Mouse (Mus musculus): ENCODE measurements at regions not wholly inside any gene's neighbourhood (a gene's known extent, or its start where the extent isn't known, plus 50 kb on each side); places are given as distances from the start of the nearest gene placed in this dataset.
"Not testable (repeated sequence)": the region's sequence is repeated elsewhere in the genome, so short reads cannot be mapped to it uniquely, and the experiment has no call there.

DNA sequence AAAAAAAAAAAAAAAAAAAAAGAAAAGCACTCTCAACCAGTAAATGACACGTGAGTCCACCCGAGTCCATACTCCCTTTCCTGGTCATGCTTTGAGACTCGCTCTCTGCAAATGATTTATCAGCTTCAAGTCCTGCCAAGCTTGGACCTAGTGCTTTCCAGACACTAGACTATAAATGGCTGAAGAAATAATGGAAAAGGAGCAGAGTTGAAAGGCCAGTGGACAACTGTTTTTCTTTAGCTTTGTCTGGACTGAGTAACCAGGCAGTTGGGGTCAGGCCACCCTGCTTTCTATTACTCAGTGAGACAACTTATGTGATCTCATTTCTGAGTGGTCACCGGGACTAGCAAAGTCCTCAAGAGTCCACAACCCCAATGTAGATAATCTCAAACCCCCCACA lies 112.9 kb downstream of the Kcns3 start:
- DNase-seq: peak; percentile 92

DNA sequence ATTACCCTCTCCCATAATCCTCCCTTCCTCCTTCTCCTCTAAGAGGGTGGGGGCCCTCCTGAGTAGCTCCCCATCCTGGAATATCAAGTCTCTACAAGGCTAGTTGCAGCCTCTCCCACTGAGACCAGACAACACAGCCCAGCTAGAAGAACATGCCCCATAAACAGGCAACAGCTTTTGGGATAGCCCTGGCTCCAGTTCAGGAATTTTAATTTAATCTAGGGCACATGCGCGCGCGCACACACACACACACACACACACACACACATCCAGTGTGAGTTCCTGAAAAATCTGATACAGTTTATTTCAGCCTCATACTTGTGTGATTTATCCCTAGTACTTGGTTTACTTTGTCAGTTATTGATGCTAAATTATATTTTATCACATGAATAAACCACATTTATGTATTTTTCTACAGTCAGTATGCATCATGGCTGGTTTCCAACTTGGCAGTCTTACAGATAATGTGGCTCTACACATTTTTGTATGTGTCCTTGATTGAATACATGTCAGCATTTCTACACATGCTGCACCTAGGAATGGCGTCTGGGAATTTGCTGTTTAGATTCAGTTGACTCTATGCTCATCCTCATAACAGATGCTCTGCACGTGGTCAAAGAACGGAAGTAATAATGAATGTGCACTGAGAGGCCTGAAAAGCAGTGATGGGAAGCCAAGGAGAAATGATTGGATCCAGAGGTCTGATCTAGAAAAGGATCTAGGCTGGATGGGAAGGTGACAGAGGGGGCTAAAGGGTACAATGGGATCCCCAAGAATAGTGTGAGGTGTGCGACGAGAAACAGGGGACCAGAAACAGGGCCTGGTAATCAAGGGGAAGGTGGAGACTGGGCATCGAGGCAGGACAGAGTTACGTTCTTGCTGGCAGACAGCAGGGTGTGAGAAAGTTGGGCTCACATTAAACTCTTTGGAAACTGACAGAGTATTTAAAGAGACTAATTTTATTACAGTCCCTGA lies 130.0 kb downstream of the Kcns3 start:
- DNase-seq: no peak

- DNase-seq: no peak
These were observed 139.7 kb downstream of the Kcns3 start for GRCm38 (mm10) chr12:11011159-11011558.

- DNase-seq: no peak
These were observed 166.6 kb downstream of the Kcns3 start for GRCm38 (mm10) chr12:10984295-10984694.

GRCm38 (mm10) chr12:10949184-10949583 lies 201.7 kb downstream of the Kcns3 start:
- DNase-seq: no peak

DNA sequence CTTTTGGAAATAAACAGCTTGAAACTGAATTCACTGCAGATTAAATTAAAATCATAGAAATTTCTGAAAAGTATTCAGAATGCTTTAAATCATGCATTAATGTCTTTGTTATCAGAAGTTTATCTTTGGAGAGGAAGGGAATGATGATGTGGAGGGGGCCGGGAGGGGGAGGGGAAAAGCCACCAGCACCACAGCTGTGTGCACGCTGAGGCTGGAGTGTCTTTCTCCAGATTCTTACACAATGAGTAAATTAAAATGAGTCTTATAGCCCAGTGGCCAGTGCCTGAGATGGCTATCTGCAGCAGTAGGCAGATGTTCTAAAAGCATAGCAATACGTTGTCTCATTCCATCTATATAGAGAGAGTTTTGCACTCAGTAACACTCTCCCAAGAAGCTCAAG lies 209.8 kb downstream of the Kcns3 start:
- no peak for DNase-seq

DNA sequence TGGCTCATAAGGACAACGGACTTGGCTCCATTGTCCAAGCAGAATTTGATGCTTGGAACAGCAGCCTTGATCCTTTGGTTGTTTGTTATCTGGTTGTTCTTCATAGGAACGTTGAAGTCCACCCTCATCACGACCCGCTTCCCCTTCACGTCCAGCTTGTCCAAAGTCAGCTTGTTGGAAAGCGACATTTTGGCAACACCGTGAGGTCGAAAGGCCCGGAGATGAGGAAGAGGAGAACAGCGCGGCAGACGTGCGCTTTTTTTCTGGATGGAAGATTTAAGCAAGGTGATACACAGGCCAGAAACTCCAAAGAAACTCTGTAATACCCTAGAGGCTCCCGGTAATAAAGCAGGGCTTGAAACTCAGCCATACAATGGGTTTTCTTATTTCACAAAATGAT lies 250.8 kb downstream of the Kcns3 start:
- DNase-seq: not testable (repeated sequence)

- DNase-seq: no peak
These were observed 272.1 kb downstream of the Kcns3 start for GRCm38 (mm10) chr12:10878791-10879190.

- DNase-seq: no peak
These were observed 276.0 kb downstream of the Kcns3 start for GRCm38 (mm10) chr12:10874589-10875554.

- DNase-seq: no peak
These were observed 277.0 kb downstream of the Kcns3 start for GRCm38 (mm10) chr12:10873716-10874401.

DNA sequence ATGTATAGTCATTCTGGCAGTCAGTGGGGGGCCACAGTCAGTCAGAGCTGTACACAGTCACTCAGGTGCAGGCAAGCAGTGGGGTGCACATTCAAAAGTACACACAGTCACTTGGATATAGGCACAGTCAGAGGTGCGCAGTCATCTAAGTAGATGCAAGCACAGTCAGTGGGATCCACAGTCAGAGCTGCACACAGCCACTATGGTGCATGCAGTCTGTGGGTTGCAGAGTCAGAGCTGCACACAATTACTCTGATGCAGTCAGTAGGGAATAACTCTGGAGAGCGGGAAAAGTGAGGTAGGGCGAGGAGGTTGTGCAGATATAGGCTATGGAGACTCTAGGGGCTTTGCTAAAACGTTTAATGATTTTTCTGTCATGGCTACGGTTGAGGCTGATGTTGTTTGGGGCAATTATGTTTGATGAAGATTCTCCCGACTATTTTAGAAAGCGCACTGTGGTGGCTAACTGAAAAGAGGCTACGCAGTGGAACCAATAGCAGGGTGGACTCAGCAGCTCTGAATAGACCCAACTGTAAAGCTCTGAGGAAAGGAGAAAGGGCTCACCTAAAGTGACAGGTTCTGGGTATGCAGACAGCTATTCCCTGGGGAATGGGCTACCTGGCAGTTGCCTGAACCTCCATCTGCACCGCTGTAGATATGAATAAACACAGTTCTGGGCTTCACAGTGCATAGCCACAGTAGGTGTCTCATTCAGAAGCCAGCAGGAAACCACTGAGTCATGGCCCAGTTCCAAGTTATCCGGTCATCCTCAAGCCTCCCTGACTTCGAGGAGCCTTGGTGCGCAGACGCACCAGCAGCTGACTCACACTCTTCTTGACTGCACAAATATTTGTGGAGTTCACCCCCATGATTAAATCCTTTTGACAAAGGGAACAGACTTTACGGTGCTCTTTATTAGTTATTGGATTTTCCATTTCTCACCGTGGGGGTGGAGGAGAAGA lies 282.9 kb downstream of the Kcns3 start:
- no peak for DNase-seq

DNA sequence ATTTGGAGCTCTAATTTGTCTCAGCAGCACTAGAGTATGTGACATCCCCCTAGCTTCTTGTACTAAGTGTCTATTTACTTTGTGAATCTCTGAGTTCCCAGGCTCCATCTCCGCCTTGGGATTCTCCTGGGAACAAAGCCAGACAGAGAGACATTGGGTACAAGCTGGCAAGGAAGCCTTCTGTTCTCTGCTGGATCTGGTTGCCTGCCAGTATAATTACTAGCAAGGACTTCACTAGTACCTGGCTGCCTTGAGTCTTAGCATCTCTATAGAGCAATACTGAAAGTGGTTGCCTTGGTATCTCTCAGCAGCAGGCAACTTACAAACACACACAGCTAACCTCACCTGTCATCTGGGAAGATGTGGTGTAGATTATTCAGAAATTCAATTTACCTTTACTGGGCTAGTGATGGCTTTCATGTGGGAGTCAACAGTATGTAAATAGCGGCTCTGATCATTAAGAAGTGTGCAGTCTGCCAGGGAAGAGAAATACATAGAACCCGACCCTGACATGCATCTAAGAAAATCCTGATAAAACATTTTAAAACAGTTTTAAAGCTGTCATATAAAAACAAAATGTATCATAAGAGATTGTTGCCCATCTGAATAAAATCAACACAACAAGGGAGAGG lies 283.8 kb downstream of the Kcns3 start:
- no peak for DNase-seq

GRCm38 (mm10) chr12:10865294-10865693 lies 285.6 kb downstream of the Kcns3 start:
- DNase-seq: no peak

DNA sequence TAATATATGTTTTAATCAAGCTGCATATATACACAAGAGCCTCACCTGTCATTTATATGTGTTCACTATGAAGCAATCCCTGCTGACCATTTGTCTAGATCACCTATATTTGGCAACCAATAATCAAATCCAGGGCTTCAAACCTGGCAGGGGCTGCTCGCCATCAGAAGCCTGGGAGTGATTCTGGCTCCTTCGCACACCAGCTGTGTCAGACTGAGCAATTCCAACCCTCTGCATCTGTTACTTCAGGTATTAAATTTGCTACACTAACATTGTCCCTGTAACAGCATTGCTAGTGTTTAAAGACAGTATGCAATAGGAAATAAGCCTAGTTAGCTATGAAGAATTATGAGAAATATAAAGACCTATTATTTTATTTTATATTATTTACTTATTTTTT lies 330.5 kb downstream of the Kcns3 start:
- no peak for DNase-seq

DNA sequence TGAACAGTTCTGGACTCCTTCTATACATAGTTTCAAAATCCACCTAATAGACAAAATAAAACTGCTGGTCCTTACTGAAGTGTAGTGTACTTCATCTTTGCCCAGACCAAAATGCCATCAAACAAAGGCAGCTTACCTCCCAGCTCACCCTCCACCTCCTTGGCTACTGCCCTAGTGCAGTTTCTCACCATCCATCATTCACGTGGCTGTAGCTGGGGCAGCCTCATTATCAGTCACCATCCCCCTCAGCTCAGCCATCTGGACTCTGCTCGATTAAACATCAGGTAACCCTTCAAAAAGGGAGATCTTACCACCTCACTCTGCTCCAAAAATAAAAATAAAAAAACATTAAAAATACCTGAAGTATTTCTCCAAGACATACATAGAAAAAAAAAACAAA lies 332.8 kb downstream of the Kcns3 start:
- no peak for DNase-seq

DNA sequence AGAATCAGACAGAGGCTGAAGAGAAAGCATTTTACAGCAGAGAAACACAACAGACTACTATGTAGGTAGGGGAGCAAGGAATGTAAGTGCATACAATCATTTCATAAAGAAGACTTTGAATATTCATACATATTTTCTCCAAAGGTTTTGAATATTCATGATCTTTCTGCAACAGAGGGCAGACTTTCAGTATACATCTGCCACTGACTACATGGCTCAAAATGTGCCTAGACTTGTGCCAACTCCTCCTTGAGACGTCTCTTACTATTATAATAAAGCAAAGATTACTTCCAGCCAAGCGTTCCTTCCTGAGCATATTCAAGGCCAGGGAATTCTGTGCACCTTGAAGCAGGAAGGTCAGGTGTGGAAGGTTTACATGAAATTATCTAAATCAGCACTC lies 333.3 kb downstream of the Kcns3 start:
- DNase-seq: no peak

GRCm38 (mm10) chr12:10810597-10810996 lies 340.3 kb downstream of the Kcns3 start:
- DNase-seq: no peak

DNA sequence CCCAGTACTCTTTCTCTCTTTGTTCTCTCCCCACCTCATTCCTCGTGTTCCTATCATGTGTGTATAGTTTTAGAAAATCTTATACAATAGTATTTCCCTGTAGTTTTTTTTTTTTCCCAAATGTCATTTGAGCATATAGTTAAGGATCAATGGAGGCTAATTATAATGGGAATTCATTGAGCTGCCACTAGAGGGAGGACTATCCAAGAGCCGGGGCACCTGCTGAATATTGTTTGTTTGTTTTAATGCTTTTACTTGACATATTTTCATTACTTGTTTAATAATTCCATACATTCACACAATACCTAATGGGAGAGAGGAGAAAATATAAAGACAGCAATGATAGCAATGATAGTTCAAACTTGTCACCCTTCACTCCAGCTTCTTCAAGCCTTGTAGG lies 346.4 kb downstream of the Kcns3 start:
- DNase-seq: peak; percentile 7

All from kidney, adult 9 months (tissue).